In the genomic region with DNA sequence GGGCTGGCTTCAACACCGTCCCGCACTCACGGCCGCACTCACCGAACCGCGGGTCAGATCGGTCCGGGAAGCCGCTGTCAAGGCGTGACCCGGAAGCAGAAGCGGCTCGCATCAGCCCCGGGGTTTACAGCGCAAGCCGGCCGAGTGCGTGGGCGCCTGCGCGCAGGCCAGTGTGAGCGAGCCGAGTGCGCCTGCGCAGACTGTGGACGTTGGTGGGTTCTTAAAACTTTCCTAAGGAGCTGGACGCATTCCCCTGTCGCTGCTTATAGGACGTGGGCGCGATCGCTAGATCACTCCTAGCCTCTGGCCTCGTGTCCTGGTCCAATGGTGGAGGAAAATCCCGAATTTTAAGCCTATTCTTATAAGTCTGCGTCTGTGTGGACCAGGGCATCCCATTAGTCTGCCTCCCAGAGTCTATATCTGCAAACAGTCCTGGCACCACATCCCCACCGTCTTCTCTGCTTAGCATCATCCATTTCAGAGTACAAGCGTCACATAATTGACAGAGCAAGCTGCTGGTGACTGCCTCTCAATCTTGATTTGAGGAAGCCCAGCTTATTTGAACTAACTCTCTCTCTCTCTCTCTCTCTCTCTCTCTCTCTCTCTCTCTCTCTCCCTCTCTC, we compare ENCODE assay signal across 8 mouse cellular contexts. TPM values are rescaled to one million over a fixed set of nuclear protein-coding genes. Genes with fewer than 3 reads are reported as not detected.
DNase-seq lines count a peak whose midpoint lies in the region; ATAC-seq lines count a peak whose summit lies in the region.

No protein-coding gene starts in this region.

- peak; percentile 91 for DNase-seq in R1 (ENCODE audit: low read depth, low spot score)
- DNase-seq in cerebellum, postnatal 25 days: peak; percentile 92 to 96
- DNase-seq in frontal cortex, postnatal 25 days (ENCODE audit: low spot score in 2 of 2): peak; percentile 89 to 92
- peak; percentile 88 for DNase-seq in left cerebral cortex, adult 11 months (ENCODE audit: low spot score)
- DNase-seq in lung, postnatal 4 days: peak; percentile 95 to 97
- DNase-seq in retina, postnatal 7 days (ENCODE audit: low read depth, low spot score): peak; percentile 88
- peak; percentile 80 for DNase-seq in urinary bladder, adult 2 months (ENCODE audit: low spot score)

- peak overlapping the region; percentile 95 for H3K4me3 ChIP-seq in hindbrain, embryonic 15.5 days

- peak overlapping the region; percentile 81 for H3K4me2 ChIP-seq in hindbrain, embryonic 15.5 days

- peaks cover 15% of the 10 kb centered on the region for H3K4me1 ChIP-seq in hindbrain, embryonic 15.5 days (replicated peaks)

- WGBS in hindbrain, embryonic 15.5 days: under 1% methylated on average over 38 of the region's 38 CpGs

- ATAC-seq in hindbrain, embryonic 15.5 days (ENCODE audit: low FRiP score, low read depth): peak; percentile 98

- H3K36me3 ChIP-seq in hindbrain, embryonic 15.5 days: peaks cover 13% of the 10 kb centered on the region

- H3K27me3 ChIP-seq in hindbrain, embryonic 15.5 days: no peaks in the 10 kb centered on the region

- peak overlapping the region; percentile 97 for H3K9ac ChIP-seq in hindbrain, embryonic 15.5 days

- H3K9me3 ChIP-seq in hindbrain, embryonic 15.5 days: no peaks in the 10 kb centered on the region

- peak overlapping the region; percentile 82 for H3K27ac ChIP-seq in hindbrain, embryonic 15.5 days (replicated peaks)

RNA-seq across cellular contexts. Expression of a gene that starts 19.8 kb away (rescaled TPM):
- 58.4 and 60.7 TPM in 2 replicates for polyA plus RNA-seq in hindbrain, embryonic 15.5 days (2015; fragmentation: Nextera tagmentation; extraction: Ambion mirVana)
- 56.1 and 59.9 TPM in 2 replicates for polyA plus RNA-seq in urinary bladder, adult 2 months (2012; rRNA removed)

RNA-seq across cellular contexts. Expression of a gene that starts 21.3 kb away (rescaled TPM):
- 103 and 113 TPM in 2 replicates for polyA plus RNA-seq in hindbrain, embryonic 15.5 days (2015; fragmentation: Nextera tagmentation; extraction: Ambion mirVana)
- 3.6 and 4.2 TPM in 2 replicates for polyA plus RNA-seq in urinary bladder, adult 2 months (2012; rRNA removed)

RNA-seq across cellular contexts. Expression of a gene that starts 49.7 kb away (rescaled TPM):
- not detected in 2 replicates for polyA plus RNA-seq in hindbrain, embryonic 15.5 days (2015; fragmentation: Nextera tagmentation; extraction: Ambion mirVana)
- polyA plus RNA-seq in urinary bladder, adult 2 months (2012; rRNA removed): not detected in 2 replicates

RNA-seq across cellular contexts. Expression of a gene that starts 52.1 kb away (rescaled TPM):
- polyA plus RNA-seq in hindbrain, embryonic 15.5 days (2015; fragmentation: Nextera tagmentation; extraction: Ambion mirVana): 19.3 and 21.3 TPM in 2 replicates
- 18.4 and 20.0 TPM in 2 replicates for polyA plus RNA-seq in urinary bladder, adult 2 months (2012; rRNA removed)

RNA-seq across cellular contexts. Expression of a gene that starts 53.3 kb away (rescaled TPM):
- 87.6 and 90.0 TPM in 2 replicates for polyA plus RNA-seq in hindbrain, embryonic 15.5 days (2015; fragmentation: Nextera tagmentation; extraction: Ambion mirVana)
- 69.9 TPM in 2 replicates for polyA plus RNA-seq in urinary bladder, adult 2 months (2012; rRNA removed)

Comparison
In these comparisons a context has a peak if more than half of its experiments do, and no peak if none do; other contexts are left out.
1. Peak in every context shown above with its lines: DNase-seq, ATAC-seq, H3K4me3 ChIP-seq and H3K27ac ChIP-seq.
2. RNA of a gene that starts 21.3 kb away (polyA plus RNA-seq): 103 to 113 TPM in hindbrain, embryonic 15.5 days; 3.6 to 4.2 TPM in urinary bladder, adult 2 months; every median in the first group is over 10 times any median in the second.